Mouse (Mus musculus) embryo, embryonic 9.5 days (tissue): ENCODE data around the gene Exosc8.
"Not testable (repeated sequence)": the region's sequence is repeated elsewhere in the genome, so short reads cannot be mapped to it uniquely, and the experiment has no call there.

Experiments
- DNase-seq: peaks from one replicate; pipeline ENCODE4 v3.0.0-alpha.2; 2017; ENCODE audit errors: extremely low spot score

Exosc8 gene

DNA sequence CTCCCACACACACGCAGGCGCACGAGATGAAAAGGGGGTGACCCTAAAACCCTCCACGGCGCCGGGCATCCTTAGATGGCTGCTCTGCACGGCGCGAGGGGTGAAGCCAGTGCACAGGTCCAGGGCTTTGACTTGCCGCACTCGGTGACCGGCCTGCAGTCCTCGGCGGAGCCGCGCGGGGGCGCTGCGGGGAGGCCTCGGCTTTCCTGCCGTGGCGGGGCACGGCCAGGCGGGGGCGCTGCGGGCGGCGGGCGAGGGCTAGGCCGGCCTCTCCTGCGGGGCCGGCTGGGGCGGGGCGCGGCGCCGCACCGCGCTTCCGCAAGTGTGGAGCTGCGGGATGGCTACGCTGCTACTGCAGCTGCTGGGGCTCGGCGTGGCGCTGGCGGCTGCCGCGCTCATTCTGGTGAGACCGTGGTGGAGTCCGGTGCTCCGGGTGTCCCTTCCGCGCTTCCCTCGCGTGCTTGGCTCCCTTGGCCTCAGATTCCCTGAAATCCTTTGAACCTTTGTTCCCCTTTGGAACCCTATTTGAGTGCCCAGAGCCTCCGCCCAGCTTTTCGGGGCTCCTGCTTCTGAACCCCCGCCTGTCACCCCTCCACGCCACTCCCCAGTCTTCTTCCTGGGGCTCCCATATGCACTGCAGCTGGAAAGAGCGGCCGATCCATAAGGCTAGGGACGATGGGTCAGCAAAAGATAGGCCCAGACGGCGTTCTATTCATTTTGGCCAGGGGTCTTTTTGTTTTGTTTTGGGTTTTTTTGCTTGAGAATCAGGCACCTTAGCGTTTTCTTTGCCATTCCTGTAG, at the start of gene Exosc8, which contains the start of gene Alg5:
TSS of gene Exosc8 (minus strand) at position 147 of the 800 bp plus-strand sequence.
TSS of gene Alg5 (plus strand) at position 293 of the 800 bp plus-strand sequence.
- DNase-seq, result peak; percentile 95

DNA sequence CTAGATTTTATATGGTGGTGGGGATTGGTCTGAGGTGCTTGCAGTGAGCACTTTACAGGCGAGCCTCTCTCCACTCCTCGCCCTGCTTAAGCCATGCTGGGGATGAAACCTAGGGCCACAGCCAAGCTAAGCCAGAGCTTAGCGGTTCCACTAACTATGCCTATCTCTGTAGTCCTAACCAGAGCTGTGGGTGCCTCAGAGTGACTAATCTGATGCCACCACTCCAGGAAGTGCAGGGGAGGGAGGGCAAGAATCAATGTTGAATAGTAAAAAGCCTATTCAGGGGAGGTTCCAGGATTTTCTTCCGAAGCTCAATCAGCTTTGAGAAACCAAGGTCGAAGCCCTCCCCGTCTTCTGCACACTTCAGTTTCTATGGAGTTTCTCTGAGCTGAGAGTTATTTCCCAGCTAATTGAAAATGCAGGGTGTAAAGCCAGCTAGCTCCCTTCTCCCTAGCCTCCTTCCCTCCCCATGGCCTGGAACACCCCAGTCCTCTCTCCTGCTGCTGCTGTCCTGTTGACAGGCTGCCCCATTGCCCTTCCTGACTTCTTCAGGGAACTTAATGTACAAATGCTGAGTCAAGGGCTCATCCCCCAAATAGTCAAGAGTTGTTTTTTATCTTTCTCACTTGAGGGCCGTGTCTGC, 40.9 kb upstream of the Exosc8 start:
- no peak for DNase-seq

DNA sequence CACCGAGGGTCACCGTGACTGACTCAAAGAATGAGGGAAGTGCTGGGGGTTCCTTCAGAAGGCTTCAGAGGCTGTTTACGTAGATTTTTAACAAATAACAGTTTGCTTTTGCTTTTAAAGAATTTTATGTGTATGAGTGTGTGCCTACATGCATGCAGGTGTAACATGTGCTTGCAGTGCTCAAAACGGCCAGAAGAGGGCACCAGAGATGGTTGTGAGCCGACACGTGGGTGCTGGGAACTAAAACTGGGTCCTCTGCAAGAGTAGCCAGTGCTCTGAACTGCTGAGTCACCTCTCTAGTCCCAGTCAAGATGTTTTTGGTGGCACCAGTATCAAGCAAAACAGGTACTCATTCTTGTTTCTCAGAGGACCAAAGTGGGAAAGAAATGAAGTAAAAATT, 38.4 kb upstream of the Exosc8 start:
- DNase-seq, result no peak

GRCm38 (mm10) chr3:54769349-54770275, 34.4 kb upstream of the Exosc8 start:
- no peak for DNase-seq

DNA sequence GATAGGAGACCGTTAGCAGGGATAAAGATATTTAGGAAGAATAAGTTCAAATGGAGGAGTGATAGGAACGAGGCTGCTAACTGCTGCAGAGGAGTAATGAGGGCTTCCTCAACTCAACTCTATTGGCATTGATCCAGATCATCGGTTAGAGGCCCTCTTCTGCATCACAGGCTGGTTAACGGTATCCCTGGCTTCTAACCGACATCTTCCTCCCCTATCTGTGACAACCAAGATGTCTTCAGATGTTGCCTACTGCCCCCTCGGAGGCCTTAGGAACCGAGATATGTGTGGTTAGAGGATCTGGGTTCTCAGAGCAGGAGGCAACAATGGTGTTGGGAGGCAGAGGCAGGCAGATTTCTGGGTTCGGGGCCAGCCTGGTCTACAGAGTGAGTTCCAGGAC, 33.4 kb upstream of the Exosc8 start:
- DNase-seq, result no peak

- DNase-seq, result no peak
Measured at GRCm38 (mm10) chr3:54766811-54767210, 31.6 kb upstream of the Exosc8 start.

- DNase-seq, result no peak
Measured at GRCm38 (mm10) chr3:54766034-54766433, 30.8 kb upstream of the Exosc8 start.

GRCm38 (mm10) chr3:54765521-54765920, 30.3 kb upstream of the Exosc8 start:
- DNase-seq, result not testable (repeated sequence)

DNA sequence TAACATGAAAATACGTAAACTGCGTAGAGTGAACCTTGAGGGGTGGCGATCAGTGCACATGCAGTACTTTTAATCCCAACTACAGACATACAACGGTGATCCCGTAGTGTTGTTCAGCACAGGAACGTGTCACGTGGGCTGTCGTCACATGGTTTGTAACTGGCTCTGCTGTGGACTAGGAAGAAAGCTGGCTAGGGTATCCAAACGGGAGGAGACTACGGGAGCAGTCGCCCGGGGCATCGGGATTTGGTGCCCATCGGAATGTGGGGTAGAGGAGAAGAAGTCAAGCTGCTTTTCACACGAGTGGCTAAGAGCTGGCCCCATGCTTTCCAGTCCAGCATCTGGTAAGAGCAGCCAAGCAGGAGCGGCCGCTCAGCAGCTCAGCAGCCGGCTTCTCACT, 29.2 kb upstream of the Exosc8 start:
- peak; percentile 20 for DNase-seq

GRCm38 (mm10) chr3:54761258-54761657, 26.1 kb upstream of the Exosc8 start:
- no peak for DNase-seq

DNA sequence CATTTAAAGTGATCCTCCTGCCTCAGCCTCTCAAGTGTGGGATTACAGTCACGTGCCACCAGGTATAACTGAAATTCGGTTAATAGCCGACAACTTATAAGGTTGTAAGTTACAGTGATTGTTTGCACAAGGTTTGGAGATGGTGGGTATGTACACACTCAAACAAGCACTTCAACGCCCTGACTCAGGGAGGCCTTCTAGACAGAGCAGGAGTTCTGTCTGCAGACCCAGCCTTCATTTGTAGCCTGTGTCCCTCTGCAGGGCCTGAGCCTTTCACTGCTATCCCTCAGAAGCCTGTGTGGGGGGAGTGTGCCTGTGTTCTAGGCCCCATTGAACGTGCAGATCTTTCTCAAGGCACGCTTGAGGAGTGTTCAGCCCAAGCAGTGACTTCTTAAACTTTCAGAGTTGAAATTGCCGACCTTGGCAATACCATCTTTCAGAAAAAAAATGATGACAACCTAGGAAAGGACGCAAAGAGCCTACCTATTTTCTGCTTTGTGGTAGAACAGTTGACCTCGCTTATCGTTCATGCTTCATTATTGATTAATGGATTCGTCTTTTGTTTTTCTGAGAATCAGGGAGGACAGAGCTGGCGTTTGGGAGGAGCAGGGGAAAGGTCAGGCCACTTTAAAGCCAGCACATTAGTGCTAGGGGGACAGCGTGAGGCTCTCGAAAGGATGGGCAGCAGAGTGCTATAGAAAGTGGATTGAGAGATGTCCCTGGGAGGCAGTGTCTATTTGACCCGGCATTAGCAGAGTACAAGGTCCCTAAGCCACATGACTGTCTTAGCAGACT, 25.3 kb upstream of the Exosc8 start:
- DNase-seq, result no peak

DNA sequence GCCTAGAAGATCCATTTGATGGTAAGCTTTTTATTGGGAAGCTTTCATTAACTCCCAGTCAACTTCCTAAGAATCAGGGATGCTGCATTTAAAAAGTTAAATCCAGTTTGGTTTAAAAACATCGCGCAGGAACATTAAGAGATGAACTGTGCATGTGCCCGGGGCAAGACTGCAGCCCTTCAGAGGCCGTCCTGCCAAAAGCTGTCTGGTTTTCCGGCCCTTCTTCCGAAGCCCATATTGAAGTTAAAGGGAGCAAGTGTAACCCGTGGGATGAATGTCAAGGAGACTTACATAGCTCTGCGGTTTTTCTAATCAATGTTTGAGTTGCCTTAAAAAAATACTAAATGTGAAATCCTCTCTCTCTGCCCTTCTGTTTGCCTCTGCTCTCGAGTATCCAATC, 24.0 kb upstream of the Exosc8 start:
- no peak for DNase-seq

GRCm38 (mm10) chr3:54757446-54757845, 22.3 kb upstream of the Exosc8 start:
- no peak for DNase-seq

- peak; percentile 42 for DNase-seq
Measured at GRCm38 (mm10) chr3:54756058-54756457, 20.9 kb upstream of the Exosc8 start.

DNA sequence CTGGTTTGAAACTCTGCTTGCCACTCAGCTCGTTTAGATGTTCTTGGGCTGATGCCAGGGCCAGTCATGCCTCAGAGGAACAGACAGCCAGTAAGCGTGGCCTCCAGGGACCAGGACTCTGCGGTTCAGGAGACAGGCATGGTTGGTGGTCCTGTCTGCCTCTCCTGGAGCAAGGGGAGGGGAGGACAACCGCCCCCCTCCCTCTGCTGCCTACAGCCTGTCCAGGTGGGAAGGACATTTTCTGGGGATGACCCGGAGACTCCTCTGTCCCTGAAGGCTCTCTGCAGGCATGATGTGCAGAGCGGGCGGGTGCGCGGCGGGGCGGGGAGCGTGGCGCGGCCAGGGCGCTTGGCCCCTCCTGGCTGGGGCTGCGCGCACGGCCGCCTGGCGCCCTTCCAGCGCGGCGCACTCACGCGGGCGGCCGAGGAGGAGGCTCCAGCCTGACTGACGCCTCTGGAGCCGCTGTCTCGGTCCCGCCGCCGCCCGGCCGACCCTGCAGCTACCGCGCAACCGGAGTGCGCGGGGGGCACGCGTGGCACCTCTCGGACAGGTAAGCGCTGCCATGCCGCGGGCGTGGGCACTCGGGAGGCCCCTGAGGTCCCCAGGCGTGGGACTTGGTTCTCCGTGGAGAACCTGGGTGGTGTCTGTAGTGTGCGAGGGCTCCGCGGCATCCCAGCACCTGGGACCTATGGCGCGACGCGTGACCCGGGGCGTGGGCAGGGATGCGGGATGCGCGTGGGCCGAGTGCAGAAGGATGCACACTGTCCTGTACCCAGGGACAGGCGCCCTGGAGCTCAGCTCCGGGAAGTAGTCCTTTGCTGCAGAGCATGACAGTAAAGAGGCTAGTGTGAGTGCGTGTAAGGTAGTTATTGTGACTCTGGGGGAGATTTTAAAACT, 20.2 kb upstream of the Exosc8 start, which contains the start of gene Smad9:
TSS of gene Smad9 (plus strand) at position 438 of the 897 bp plus-strand sequence.
- DNase-seq, result peak; percentile 57

GRCm38 (mm10) chr3:54753411-54753810, 18.2 kb upstream of the Exosc8 start:
- DNase-seq, result no peak

GRCm38 (mm10) chr3:54745799-54746198, 10.6 kb upstream of the Exosc8 start:
- DNase-seq, result no peak

DNA sequence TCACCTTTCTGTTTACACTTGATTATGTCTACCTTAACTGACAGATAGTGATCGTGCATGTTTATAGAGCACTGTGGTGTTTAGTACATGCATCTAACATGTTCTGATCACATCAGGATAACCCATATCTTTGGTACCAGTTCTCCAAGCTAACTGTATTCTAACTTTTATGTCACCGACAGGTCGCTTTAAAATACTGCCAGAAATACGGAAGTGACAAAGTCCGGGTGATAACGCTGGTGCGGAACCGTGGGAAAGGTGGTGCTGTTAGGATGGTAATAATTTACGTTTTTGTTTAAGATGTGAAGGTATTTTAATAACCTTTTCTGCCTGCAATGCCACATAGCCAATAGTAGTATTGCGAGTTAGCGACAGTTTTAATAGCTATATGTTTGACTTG, 6.8 kb upstream of the Exosc8 start:
- no peak for DNase-seq

GRCm38 (mm10) chr3:54737317-54737716, 2.1 kb upstream of the Exosc8 start:
- DNase-seq, result no peak
